10 mouse cellular contexts compared by ENCODE assay signal in the genomic region with DNA sequence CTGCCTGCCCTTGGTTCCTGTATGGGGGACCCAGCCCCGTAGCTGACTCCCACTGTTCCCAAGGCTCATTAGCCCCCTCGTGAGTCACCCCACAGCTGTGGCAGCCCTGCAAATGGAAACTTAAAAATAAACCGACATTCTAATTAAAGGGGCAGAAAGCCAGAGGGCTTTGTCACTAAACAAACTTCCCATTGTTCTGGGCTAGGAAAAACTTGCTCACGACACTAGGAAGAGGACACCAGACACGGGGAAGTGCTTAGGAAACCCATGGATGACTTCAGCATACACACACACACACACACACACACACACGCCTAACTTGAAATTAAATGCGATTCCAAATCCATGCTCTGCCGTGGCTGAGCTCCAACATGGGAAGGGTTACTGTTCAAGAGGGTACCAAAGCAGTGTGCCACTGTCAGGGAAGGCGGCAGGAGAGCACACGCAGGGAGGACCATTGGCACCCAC. TPM values are rescaled to one million over a fixed set of nuclear protein-coding genes. Genes with fewer than 3 reads are reported as not detected.
DNase-seq lines count a peak whose midpoint lies in the region; ATAC-seq and TF ChIP-seq lines count a peak whose summit lies in the region.
"Had no signal": no experiment of that assay in that cellular context is flagged by ENCODE, and none has a peak within 500 bp of the region (broad histone marks: within the 10 kb centered on the region; RNA-seq: fewer than 3 reads in every experiment).

No protein-coding gene starts in this region.

- peaks cover 13% of the 10 kb centered on the region for H3K36me3 ChIP-seq in heart, embryonic 15.5 days

- 42% methylated on average over 10 of the region's 10 CpGs for WGBS in heart, embryonic 15.5 days

- peak overlapping the region; percentile 33 for H3K27ac ChIP-seq in left cerebral cortex, adult 2 months
- peak overlapping the region; percentile 39; the same call in 1 of the 2 replicates for H3K27ac ChIP-seq in heart, embryonic 15.5 days

- no peak for TF ChIP-seq CTCF in left cerebral cortex, adult 2 months (IDR thresholded peaks at IDR 0.05)

- peaks cover 17% of the 10 kb centered on the region for H3K4me1 ChIP-seq in heart, embryonic 15.5 days (replicated peaks)

- intact Hi-C loops in left cerebral cortex, adult 2 months (cut with DNase I), result no loop called here
- intact Hi-C loops in left cerebral cortex, postnatal 10 days (cut with DNase I), result no loop called here

- ATAC-seq in heart, embryonic 15.5 days (replicated peaks; ENCODE audit: insufficient number of reproducible peaks, insufficient read depth, low FRiP score, low read depth), result 0 out of 2 replicates have a peak, but pooled peaks have one; percentile 38
- ATAC-seq: activated CD4-positive, CD25-positive, alpha-beta regulatory T cell, adult 4 months had no signal

- H3K4me3 ChIP-seq in left cerebral cortex, adult 2 months, result no peak overlapping the region
- no peak overlapping the region for H3K4me3 ChIP-seq in heart, embryonic 15.5 days
- H3K4me3 ChIP-seq: erythroblast, embryonic 14.5 days had no signal

- H3K4me2 ChIP-seq in heart, embryonic 15.5 days, result peak overlapping the region; percentile 5; the same call in 1 of the 2 replicates

- no peak overlapping the region for H3K9ac ChIP-seq in heart, embryonic 15.5 days

- H3K9me3 ChIP-seq in heart, embryonic 15.5 days (replicated peaks), result no peaks in the 10 kb centered on the region

- no peaks in the 10 kb centered on the region for H3K27me3 ChIP-seq in heart, embryonic 15.5 days

- DNase-seq in cerebellum, postnatal 10 days, result peak; percentile 56 to 68
- no peak for DNase-seq in cerebellum, adult 9-11 months
- no peak for DNase-seq in left cerebral cortex, adult 2 months (ENCODE audit: extremely low spot score in 1 of 2, low spot score in 2 of 2)
- DNase-seq in left cerebral cortex, postnatal 10 days (ENCODE audit: extremely low spot score in 1 of 2, low spot score in 2 of 2), result no peak
- DNase-seq in mesoderm, embryonic 11.5 days (ENCODE audit: low read depth, low spot score), result peak; percentile 12
- no peak for DNase-seq in left cerebral cortex, adult 11 months (ENCODE audit: low spot score)
- DNase-seq in left cerebral cortex, adult 18-20 months (ENCODE audit: low spot score in 2 of 2), result no peak

RNA-seq across cellular contexts. Expression of a gene that starts 52.7 kb away (rescaled TPM):
- total RNA-seq in left cerebral cortex, adult 2 months (2021), result under 1 TPM; 0.38 to 0.77 TPM
- under 1 TPM in 1 of 2 experiments, not detected in 1; 0.34 TPM for total RNA-seq in left cerebral cortex, postnatal 10 days (2021)
- polyA plus RNA-seq in heart, embryonic 15.5 days (2015; fragmentation: Nextera tagmentation; extraction: Ambion mirVana), result not detected in 2 replicates
- total RNA-seq in left cerebral cortex, adult 18-20 months (2021), result not detected
- polyA plus RNA-seq: activated CD4-positive, CD25-positive, alpha-beta regulatory T cell, adult 4 months; erythroblast, embryonic 14.5 days had no signal

Comparison
In these comparisons a context has a peak if more than half of its experiments do, and no peak if none do; other contexts are left out.
1. DNase-seq: peak in cerebellum, postnatal 10 days (2 of 2) and mesoderm, embryonic 11.5 days (single experiment); none in cerebellum, adult 9-11 months (single experiment), left cerebral cortex, adult 2 months (0 of 2), left cerebral cortex, postnatal 10 days (0 of 2), left cerebral cortex, adult 11 months (single experiment) and left cerebral cortex, adult 18-20 months (0 of 2).